Mouse (Mus musculus) lung, postnatal 10 days (tissue): ENCODE data around the gene Sumo1.

ENCODE experiments used
- DNase-seq: peaks from one replicate; pipeline ENCODE4 v3.0.0; 2021

Gene Sumo1

DNA sequence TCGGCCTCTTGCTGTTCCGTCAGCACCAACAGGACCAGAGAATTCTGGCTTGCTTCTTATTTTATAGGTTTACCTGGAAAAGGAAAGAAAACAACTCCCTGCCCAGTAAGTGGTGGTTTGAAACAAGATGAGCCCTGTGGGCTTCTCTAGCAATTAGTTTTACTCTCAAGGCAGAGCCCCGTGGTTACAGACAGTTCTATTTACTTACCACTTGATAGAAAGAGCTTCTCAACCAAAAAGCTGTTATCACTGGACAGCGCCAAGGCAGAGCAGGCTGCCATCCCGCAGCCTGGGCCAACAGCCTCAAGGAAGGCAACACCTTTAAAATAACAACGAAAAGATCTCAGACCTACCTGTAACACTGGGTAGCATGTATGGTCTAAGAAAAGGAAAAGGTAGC, 128.4 kb downstream of the Sumo1 start:
- no peak for DNase-seq

DNA sequence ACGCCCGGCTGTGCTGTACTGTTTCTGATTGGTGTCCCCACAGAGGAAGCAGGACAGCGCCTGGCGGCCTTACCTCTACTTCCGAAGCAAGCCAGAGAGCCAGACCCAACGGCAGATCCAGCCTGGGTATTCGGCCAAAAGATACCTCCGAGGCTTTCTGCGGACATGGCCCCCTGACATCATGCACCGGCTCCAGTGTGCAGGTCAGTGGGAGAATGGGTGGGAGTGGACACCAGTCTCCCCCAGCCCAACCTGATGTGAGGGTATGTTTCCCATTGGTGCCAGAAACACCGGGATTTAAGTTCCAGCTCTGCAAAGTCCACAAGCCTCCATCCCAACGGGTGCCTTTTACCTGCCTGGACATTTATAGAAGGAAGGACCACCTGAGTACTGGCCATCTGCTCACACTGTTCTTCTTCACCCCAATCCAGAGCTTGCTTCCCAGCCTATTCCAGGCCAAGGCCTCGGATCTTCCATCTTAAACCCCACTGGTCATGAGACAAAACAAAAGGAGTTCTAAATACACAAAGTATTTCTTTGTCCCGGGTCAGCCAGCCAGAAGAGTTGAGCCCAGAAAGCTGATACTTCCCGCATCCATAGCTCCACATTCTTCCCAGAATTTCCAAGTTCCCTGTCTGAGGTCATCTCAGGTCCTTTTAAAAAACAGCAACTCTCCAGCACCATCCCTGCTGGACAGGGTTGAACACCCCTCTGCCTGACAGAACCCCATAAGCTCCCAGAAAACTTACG, 129.2 kb downstream of the Sumo1 start:
- no peak for DNase-seq

DNA sequence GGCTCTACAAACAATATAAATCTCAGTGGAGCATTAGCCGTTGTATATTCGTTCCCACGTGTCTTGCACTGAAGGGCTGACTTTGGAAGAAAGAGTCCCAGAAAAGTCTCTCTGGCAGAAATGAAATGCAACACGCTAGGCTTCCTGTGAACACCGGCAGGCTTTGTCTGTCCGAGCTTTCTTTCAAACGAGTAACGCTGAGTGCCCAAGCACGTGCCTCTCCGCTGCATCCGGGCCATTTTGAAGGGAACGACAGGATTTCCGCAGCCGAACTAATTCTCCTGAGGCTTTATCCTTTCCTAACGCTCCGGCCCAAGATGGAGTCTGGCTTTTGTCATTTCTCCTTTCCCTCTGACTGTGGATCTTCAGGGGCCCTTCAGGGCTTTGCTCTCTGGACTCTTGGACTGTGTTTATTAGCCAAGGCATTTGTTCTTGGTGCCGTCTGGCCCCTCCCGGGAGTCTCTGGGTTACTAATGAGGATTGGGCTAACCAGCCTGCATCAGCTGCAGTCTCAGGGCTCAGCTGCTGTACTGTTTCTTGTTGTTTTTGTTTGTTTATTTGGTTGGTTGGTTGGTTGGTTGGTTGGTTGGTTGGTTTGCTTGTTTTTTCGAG, 130.0 kb downstream of the Sumo1 start:
- DNase-seq: no peak

DNA sequence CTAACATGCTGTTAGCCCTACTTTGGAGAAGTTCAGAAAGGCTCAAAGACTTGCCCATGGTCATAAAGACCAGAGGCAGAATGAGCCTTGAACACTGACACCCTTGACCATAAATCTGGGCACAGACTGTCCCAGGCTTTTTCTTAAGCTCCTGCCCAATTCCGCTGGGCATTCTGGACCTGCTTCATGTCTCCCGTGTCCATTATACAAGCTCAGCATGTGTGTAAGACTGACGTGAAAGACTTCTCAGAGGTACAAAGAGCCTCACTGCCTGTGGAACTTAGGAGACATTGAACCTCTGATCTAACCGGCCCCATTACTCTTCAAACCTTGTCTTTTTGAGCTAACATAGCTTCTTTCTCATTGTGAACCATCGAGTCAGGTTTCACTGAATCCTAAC, 132.3 kb downstream of the Sumo1 start:
- no peak for DNase-seq
